ENCODE assay signal across 25 mouse cellular contexts in the genomic region with DNA sequence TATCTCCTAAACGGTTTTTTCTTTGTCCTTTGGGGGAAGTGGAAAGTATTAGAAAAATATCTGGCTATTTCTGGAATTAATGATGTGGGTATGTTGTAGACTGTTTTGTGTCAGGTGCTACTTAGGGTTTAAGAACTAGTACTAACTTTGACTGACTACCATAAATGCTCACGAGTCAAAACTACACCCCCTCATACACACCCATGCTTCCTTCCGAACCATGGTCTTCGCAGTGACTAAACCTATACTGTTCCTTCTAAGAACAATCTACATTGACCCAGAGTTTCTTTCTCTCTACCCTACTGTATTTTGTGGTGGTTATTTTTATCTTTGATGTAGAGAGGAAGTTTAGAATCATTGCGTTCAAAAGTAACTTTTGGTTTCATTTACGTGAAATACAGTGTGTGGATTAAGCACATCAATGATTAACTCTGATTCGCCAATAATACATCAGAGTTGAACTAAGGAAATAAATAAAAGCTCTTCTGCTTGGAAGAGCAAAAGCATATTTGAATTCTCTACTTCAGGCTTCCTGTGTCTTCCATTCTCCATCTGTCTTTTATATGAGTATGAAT.
DNase-seq lines count a peak whose midpoint lies in the region; ATAC-seq and TF ChIP-seq lines count a peak whose summit lies in the region.
"Had no signal": no experiment of that assay in that cellular context is flagged by ENCODE, and none has a peak within 500 bp of the region (broad histone marks: within the 10 kb centered on the region; RNA-seq: fewer than 3 reads in every experiment).

No protein-coding gene starts in this region.

- H3K27ac ChIP-seq in liver, adult 2 months (replicated peaks; ENCODE audit: insufficient read depth, low read depth, low read length): no peak overlapping the region
- no peak overlapping the region for H3K27ac ChIP-seq in liver, embryonic 11.5 days (ENCODE audit: low read depth, low read length)
- H3K27ac ChIP-seq: forebrain, embryonic 10.5 days; heart, embryonic 10.5 days; hindbrain, embryonic 10.5 days; liver, embryonic 13.5 days; midbrain, embryonic 10.5 days; stomach, embryonic 15.5 days had no signal

- H3K4me2 ChIP-seq in liver, embryonic 11.5 days: no peak overlapping the region
- H3K4me2 ChIP-seq: liver, embryonic 13.5 days; lung, embryonic 14.5 days; stomach, embryonic 15.5 days had no signal

- H3K27me3 ChIP-seq in liver, adult 2 months (ENCODE audit: control insufficient read depth, insufficient read depth, low read length): no peaks in the 10 kb centered on the region
- H3K27me3 ChIP-seq in liver, embryonic 11.5 days (replicated peaks; ENCODE audit: control insufficient read depth, insufficient read depth, low read length): no peaks in the 10 kb centered on the region
- H3K27me3 ChIP-seq: liver, embryonic 13.5 days; stomach, embryonic 15.5 days had no signal

- DNase-seq in liver, adult 2 months (ENCODE audit: extremely low read depth, low read depth, low spot score): peak; percentile 76
- no peak for DNase-seq in liver, embryonic 11.5 days (ENCODE audit: low spot score)
- DNase-seq in induced T-regulatory cell, adult 2 months (ENCODE audit: low read depth): peak; percentile 51
- DNase-seq in heart, adult 8-10 months (ENCODE audit: low spot score): no peak
- DNase-seq in heart, postnatal 10 days: no peak
- no peak for DNase-seq in ovary, postnatal 36 days (ENCODE audit: low spot score)
- DNase-seq: adrenal gland, postnatal 36 days; cerebellum, adult 9-10 months; gastrocnemius, postnatal 36 days; kidney, adult 11 months; kidney, postnatal 14 days; layer of hippocampus, postnatal 36 days; liver, embryonic 13.5 days; lung, embryonic 14.5 days; lung, postnatal 4 days; thymus, postnatal 25 days had no signal

- H3K36me3 ChIP-seq in liver, adult 2 months (ENCODE audit: control insufficient read depth, insufficient read depth, low read length): no peaks in the 10 kb centered on the region
- no peaks in the 10 kb centered on the region for H3K36me3 ChIP-seq in liver, embryonic 11.5 days (ENCODE audit: control insufficient read depth, insufficient read depth, low read length)
- H3K36me3 ChIP-seq: forebrain, embryonic 10.5 days; heart, embryonic 10.5 days; hindbrain, embryonic 10.5 days; liver, embryonic 13.5 days; midbrain, embryonic 10.5 days; stomach, embryonic 15.5 days had no signal

- H3K79me2 ChIP-seq in liver, adult 2 months (ENCODE audit: control insufficient read depth, insufficient read depth, low read length): no peaks in the 10 kb centered on the region

- WGBS in liver, adult 2 months: 36% methylated on average over 7 of the region's 7 CpGs
- WGBS in liver, embryonic 11.5 days: 79% methylated on average over 7 of the region's 7 CpGs

- H3K4me1 ChIP-seq in liver, adult 2 months (ENCODE audit: control insufficient read depth, insufficient read depth, low read length): no peaks in the 10 kb centered on the region; the same call in 1 of the 2 replicates
- no peaks in the 10 kb centered on the region for H3K4me1 ChIP-seq in liver, embryonic 11.5 days (replicated peaks; ENCODE audit: control insufficient read depth, insufficient read depth, low read length)
- H3K4me1 ChIP-seq: forebrain, embryonic 10.5 days; heart, embryonic 10.5 days; hindbrain, embryonic 10.5 days; liver, embryonic 13.5 days; stomach, embryonic 15.5 days had no signal

- intact Hi-C loops in heart, postnatal 10 days (cut with DNase I): no loop called here

- H3K4me3 ChIP-seq in liver, adult 2 months (ENCODE audit: insufficient read depth, low read depth, low read length): peak overlapping the region; percentile 59
- no peak overlapping the region for H3K4me3 ChIP-seq in liver, embryonic 11.5 days (ENCODE audit: low read depth, low read length)
- H3K4me3 ChIP-seq: forebrain, embryonic 10.5 days; heart, embryonic 10.5 days; hindbrain, embryonic 10.5 days; liver, embryonic 13.5 days; midbrain, embryonic 10.5 days; stomach, embryonic 15.5 days had no signal

- no peak for TF ChIP-seq CTCF in liver, adult 2 months (IDR thresholded peaks at IDR 0.05; ENCODE audit: low read depth, low read length)

- no peak overlapping the region for H3K9ac ChIP-seq in liver, adult 2 months (ENCODE audit: low read depth, low read length)
- no peak overlapping the region for H3K9ac ChIP-seq in liver, embryonic 11.5 days (ENCODE audit: low read depth, low read length)
- H3K9ac ChIP-seq: liver, embryonic 13.5 days; lung, embryonic 14.5 days; stomach, embryonic 15.5 days had no signal

- TF ChIP-seq POLR2A in liver, adult 2 months (IDR thresholded peaks at IDR 0.05; ENCODE audit: extremely low read depth, insufficient read depth, low read length): no peak

- H3K9me3 ChIP-seq in liver, embryonic 11.5 days (ENCODE audit: control insufficient read depth, low read length): no peaks in the 10 kb centered on the region
- H3K9me3 ChIP-seq: forebrain, embryonic 10.5 days; heart, embryonic 10.5 days; hindbrain, embryonic 10.5 days; liver, embryonic 13.5 days; midbrain, embryonic 10.5 days; stomach, embryonic 15.5 days had no signal

- no peak for ATAC-seq in liver, embryonic 11.5 days (replicated peaks; ENCODE audit: low FRiP score)
- ATAC-seq in CD4-positive, CD25-positive, alpha-beta regulatory T cell, adult 4 months: peak; percentile 94
- peak; percentile 53; the same call in 1 of the 2 replicates for ATAC-seq in neutrophil, adult 5-6 weeks (ENCODE audit: extremely low read depth, insufficient number of reproducible peaks, low FRiP score, poor library complexity, severe bottlenecking)
- ATAC-seq: forebrain, embryonic 16.5 days; hindbrain, embryonic 16.5 days had no signal

Comparison
In these comparisons a context has a peak if more than half of its experiments do, and no peak if none do; other contexts are left out.
1. DNase-seq: peak in liver, adult 2 months (single experiment) and induced T-regulatory cell, adult 2 months (single experiment); none in liver, embryonic 11.5 days (single experiment), heart, adult 8-10 months (single experiment), heart, postnatal 10 days (0 of 2) and ovary, postnatal 36 days (single experiment).